Mouse (Mus musculus) liver, adult 2 months (tissue): ENCODE results near the gene Naxd. TPM values are rescaled to one million over a fixed set of nuclear protein-coding genes. Genes with fewer than 3 reads are reported as not detected.

Source experiments
- DNase-seq: peaks from one replicate; pipeline ENCODE4 v3.0.0-alpha.2; 2011; ENCODE audit warnings: low read depth, low spot score; ENCODE audit errors: extremely low read depth
- H3K27ac ChIP-seq: fragments of 200-500 bp; replicated peaks from 2 replicates; pipeline ENCODE4 v1.5.1; 2012; ENCODE audit warnings: low read depth, mild to moderate bottlenecking, control low read depth, inconsistent platforms, low read length; ENCODE audit not compliant: insufficient read depth
- H3K27me3 ChIP-seq: fragments of 200-500 bp; 2 replicates; pipeline ENCODE4 v1.6.1; 2012; ENCODE audit warnings: mild to moderate bottlenecking, moderate library complexity, low read length, inconsistent platforms; ENCODE audit not compliant: control insufficient read depth, insufficient read depth
- H3K36me3 ChIP-seq: fragments of 200-500 bp; 2 replicates; pipeline ENCODE4 v1.6.1; 2012; ENCODE audit warnings: low read length, inconsistent platforms; ENCODE audit not compliant: control insufficient read depth, insufficient read depth
- H3K4me1 ChIP-seq: fragments of 200-500 bp; 2 replicates; pipeline ENCODE4 v1.6.1; 2011; ENCODE audit warnings: low read length; ENCODE audit not compliant: control insufficient read depth, insufficient read depth
- H3K4me3 ChIP-seq: fragments of 200-500 bp; 2 replicates; pipeline ENCODE4 v1.5.1; 2011; ENCODE audit warnings: low read depth, mild to moderate bottlenecking, control low read depth, low read length, moderate library complexity; ENCODE audit not compliant: insufficient read depth
- H3K79me2 ChIP-seq: fragments of 200-500 bp; 2 replicates; pipeline ENCODE4 v1.6.1; 2012; ENCODE audit warnings: inconsistent platforms, mild to moderate bottlenecking, low read length, moderate library complexity; ENCODE audit not compliant: control insufficient read depth, insufficient read depth
- H3K9ac ChIP-seq: fragments of 200-500 bp; 2 replicates; pipeline ENCODE4 v1.6.1; 2012; ENCODE audit warnings: low read depth, mild to moderate bottlenecking, control low read depth, inconsistent platforms, low read length
- CTCF ChIP-seq: fragments of 200-500 bp; IDR thresholded peaks from 2 replicates; pipeline ENCODE4 v1.5.1; 2011; ENCODE audit warnings: low read depth, low read length, control low read depth
- POLR2A ChIP-seq: fragments of 200-500 bp; IDR thresholded peaks from 2 replicates; pipeline ENCODE4 v1.6.1; 2011; ENCODE audit warnings: low read length, control low read depth; ENCODE audit not compliant: insufficient read depth; ENCODE audit errors: extremely low read depth
- WGBS: fragments of 180-500 bp; shearing (Covaris S2); methylation state at CpG from one replicate; pipeline ENCODE4 v1.1.7; 2018; 5-methylcytosine and 5-hydroxymethylcytosine counted together
- polyA plus RNA-seq: library from polyadenylated mRNA; depleted of rRNA; stranded (reverse); fragments of >200 nt; gene quantifications from 2 replicates; pipeline ENCODE4 v1.2.3, GENCODE M21; 2012
- total RNA-seq: library from RNA; depleted of rRNA; stranded (reverse); fragments of >200 nt; gene quantifications from 2 replicates; pipeline ENCODE4 v1.2.3, GENCODE M21; 2014

The Naxd gene
- total and polyA plus RNA-seq, 2 experiments = 84.7 to 110 TPM

- Histone ChIP-seq H3K4me3 (peak overlapping the region; percentile 79), H3K79me2 (peaks cover 25% of the 10 kb centered on the region), H3K27me3 (no peaks in the 10 kb centered on the region), H3K27ac (peak overlapping the region; percentile 76), H3K9ac (peak overlapping the region; percentile 65), H3K36me3 (no peaks in the 10 kb centered on the region), H3K4me1 (peaks cover 29% of the 10 kb centered on the region)
- WGBS = 7% methylated on average over 24 of the region's 24 CpGs
- peak; percentile 68 for DNase-seq
- TF ChIP-seq CTCF (no peak), POLR2A (no peak)
Measured at GRCm38 (mm10) chr8:11476338-11477177, 20.7 kb upstream of the Naxd start.

- H3K36me3 ChIP-seq = no peaks in the 10 kb centered on the region
- DNase-seq = no peak
- peaks cover 25% of the 10 kb centered on the region for H3K79me2 ChIP-seq
- 4% methylated on average over 9 of the region's 9 CpGs for WGBS
- peaks cover 31% of the 10 kb centered on the region for H3K4me1 ChIP-seq
- H3K4me3 ChIP-seq = peak overlapping the region; percentile 79
- H3K9ac ChIP-seq = peak overlapping the region; percentile 65
- H3K27ac ChIP-seq = peak overlapping the region; percentile 76
- no peaks in the 10 kb centered on the region for H3K27me3 ChIP-seq
- TF ChIP-seq CTCF = no peak
- no peak for TF ChIP-seq POLR2A
Measured at GRCm38 (mm10) chr8:11477178-11477553, 20.1 kb upstream of the Naxd start.

GRCm38 (mm10) chr8:11477811-11478761, 19.2 kb upstream of the Naxd start, which contains the start of gene Rab20:
Rab20 (minus strand) TSS chr8:11478710.
- Histone ChIP-seq H3K27me3 (no peaks in the 10 kb centered on the region), H3K4me1 (peaks cover 29% of the 10 kb centered on the region)
- TF ChIP-seq POLR2A (peak; percentile 56; the same call in 1 of the 2 replicates), CTCF (no peak)

GRCm38 (mm10) chr8:11478807-11479527, 18.3 kb upstream of the Naxd start:
- Histone ChIP-seq H3K27ac (peak overlapping the region; percentile 32), H3K79me2 (peaks cover 23% of the 10 kb centered on the region), H3K9ac (peak overlapping the region; percentile 69), H3K36me3 (no peaks in the 10 kb centered on the region), H3K4me1 (peaks cover 21% of the 10 kb centered on the region), H3K4me3 (peak overlapping the region; percentile 79), H3K27me3 (no peaks in the 10 kb centered on the region)
- no peak for TF ChIP-seq CTCF
- TF ChIP-seq POLR2A = no peak
- DNase-seq = peak; percentile 52
- WGBS = 11% methylated on average over 23 of the region's 23 CpGs

More at GRCm38 (mm10) chr8:11477811-11478761, 19.2 kb upstream of the Naxd start, which contains the start of gene Rab20:
- Histone ChIP-seq H3K9ac (peak within 1 kb of the TSS; percentile 83), H3K36me3 (no peaks in the 10 kb centered on the region), H3K27ac (peak within 1 kb of the TSS; percentile 76), H3K79me2 (peaks cover 25% of the 10 kb centered on the region), H3K4me3 (peak within 1 kb of the TSS; percentile 79)
- DNase-seq = peak; percentile 87
- under 1% methylated on average over 68 of the region's 69 CpGs for WGBS

- TF ChIP-seq POLR2A = no peak
- TF ChIP-seq CTCF = no peak
- Histone ChIP-seq H3K4me1 (peaks cover 19% of the 10 kb centered on the region), H3K79me2 (peaks cover 20% of the 10 kb centered on the region), H3K36me3 (no peaks in the 10 kb centered on the region), H3K27ac (no peak overlapping the region), H3K9ac (no peak overlapping the region), H3K4me3 (no peak overlapping the region), H3K27me3 (no peaks in the 10 kb centered on the region)
- WGBS = 82% methylated on average over 14 of the region's 14 CpGs
- no peak for DNase-seq
Measured at GRCm38 (mm10) chr8:11479591-11479990, 17.7 kb upstream of the Naxd start.
